Mouse (Mus musculus): ENCODE data around the gene Gm4924.

- TF ChIP-seq CTCF (IDR thresholded peaks at IDR 0.05; ENCODE audit: low read depth, low read length) (no peak), POLR2A (IDR thresholded peaks at IDR 0.05; ENCODE audit: insufficient read depth, low read length) (no peak), EP300 (IDR thresholded peaks at IDR 0.05; ENCODE audit: insufficient read depth, low read depth, low read length) (no peak)
Observed at GRCm38 (mm10) chr10:82409511-82409910, 55.5 kb downstream of the Gm4924 start.

Measured in ES-Bruce4 (cell line).